Mouse (Mus musculus) heart, embryonic 14.5 days (tissue): Measurements from ENCODE around the gene Nos1. TPM values are rescaled to one million over a fixed set of nuclear protein-coding genes. Genes with fewer than 3 reads are reported as not detected.
"Not testable (repeated sequence)": the region's sequence is repeated elsewhere in the genome, so short reads cannot be mapped to it uniquely, and the experiment has no call there.

ENCODE experiments used
- ATAC-seq: fragments of 200-750 bp; cut with Nextera tagmentation; 2 replicates; pipeline ENCODE4 v1.8.0; 2017; ENCODE audit warnings: low read depth, moderate TSS enrichment; ENCODE audit not compliant: insufficient number of reproducible peaks, insufficient read depth, low FRiP score
- H3K27ac ChIP-seq, 2 experiments: fragments of 200-500 bp in 1 of 2; fragments of 300-500 bp in 1 of 2; sonication (generic) in 1 of 2; replicated peaks in 1 of 2; 2 replicates each; pipeline ENCODE4 v1.5.1; 2012 to 2014; ENCODE audit warnings: low read depth in 2 of 2, low read length in 2 of 2, control low read depth in 1 of 2, mild to moderate bottlenecking in 1 of 2, mixed read lengths in 1 of 2; ENCODE audit not compliant: control insufficient read depth in 1 of 2, insufficient read depth in 1 of 2
- H3K27me3 ChIP-seq: fragments of 300-500 bp; sonication (generic); 2 replicates; pipeline ENCODE4 v1.6.1; 2014; ENCODE audit warnings: mild to moderate bottlenecking, low read length, control low read depth; ENCODE audit not compliant: control insufficient read depth, insufficient read depth
- H3K36me3 ChIP-seq: fragments of 300-500 bp; sonication (generic); 2 replicates; pipeline ENCODE4 v1.6.1; 2014; ENCODE audit warnings: mild to moderate bottlenecking, control low read depth, low read length, mixed read lengths; ENCODE audit not compliant: control insufficient read depth, insufficient read depth
- H3K4me1 ChIP-seq, 2 experiments: fragments of 200-500 bp in 1 of 2; fragments of 300-500 bp in 1 of 2; sonication (generic) in 1 of 2; 2 replicates each; pipeline ENCODE4 v1.6.1; 2012 to 2014; ENCODE audit warnings: low read length in 2 of 2, control low read depth in 1 of 2, mixed read lengths in 1 of 2; ENCODE audit not compliant: control insufficient read depth in 2 of 2, insufficient read depth in 2 of 2
- H3K4me2 ChIP-seq: fragments of 300-500 bp; sonication (generic); 2 replicates; pipeline ENCODE4 v1.6.1; 2014; ENCODE audit warnings: mild to moderate bottlenecking, low read length
- H3K4me3 ChIP-seq, 2 experiments: fragments of 200-500 bp in 1 of 2; fragments of 300-500 bp in 1 of 2; sonication (generic) in 1 of 2; 2 replicates each; pipeline ENCODE4 v1.5.1; 2012 to 2014; ENCODE audit warnings: low read length in 2 of 2, mild to moderate bottlenecking in 2 of 2, control low read depth in 1 of 2, low read depth in 1 of 2, moderate library complexity in 1 of 2; ENCODE audit not compliant: control insufficient read depth in 1 of 2, insufficient read depth in 1 of 2
- H3K9ac ChIP-seq: fragments of 300-500 bp; sonication (generic); 2 replicates; pipeline ENCODE4 v1.6.1; 2014; ENCODE audit warnings: mild to moderate bottlenecking, low read length
- H3K9me3 ChIP-seq: fragments of 300-500 bp; sonication (generic); 2 replicates; pipeline ENCODE4 v1.6.1; 2016; ENCODE audit warnings: low read length, control low read depth; ENCODE audit not compliant: control insufficient read depth
- WGBS: fragments of 180-500 bp; shearing (Covaris S2); extraction: QIAGEN DNeasy Blood & Tissue Kit; methylation state at CpG from one replicate; pipeline ENCODE4 v1.1.7; 2014; 5-methylcytosine and 5-hydroxymethylcytosine counted together
- polyA plus RNA-seq: library from polyadenylated mRNA; unstranded; fragments of >200 nt; fragmentation: Nextera tagmentation; extraction: Ambion mirVana; gene quantifications from 2 replicates; pipeline ENCODE4 v1.2.1, GENCODE M21; 2014

Nos1 gene
- polyA plus RNA-seq, 1 experiment from 2014 or later: 0.04 TPM

DNA sequence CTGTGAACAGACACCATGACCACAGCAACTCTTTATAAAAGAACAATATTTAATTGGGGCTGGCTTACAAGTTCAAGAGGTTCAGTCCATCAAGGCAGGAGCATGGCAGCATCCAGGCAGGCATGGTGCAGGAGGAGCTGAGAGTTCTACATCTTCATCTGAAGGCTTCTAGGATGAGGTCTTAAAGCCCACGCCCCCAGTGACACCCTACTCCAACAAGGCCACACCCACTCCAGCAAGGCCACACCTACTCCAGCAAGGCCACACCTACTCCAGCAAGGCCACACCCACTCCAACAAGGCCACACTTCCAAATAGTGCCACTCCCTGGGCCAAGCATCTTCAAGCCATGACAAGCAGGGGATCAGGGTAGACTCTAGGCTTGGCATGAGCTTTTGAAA is 101.6 kb downstream of the Nos1 start:
- H3K9me3 ChIP-seq, H3K27me3 ChIP-seq, H3K4me3 ChIP-seq, H3K4me2 ChIP-seq, ATAC-seq, H3K36me3 ChIP-seq, H3K4me1 ChIP-seq, H3K27ac ChIP-seq, H3K9ac ChIP-seq: not testable (repeated sequence)
- 57% methylated on average over 1 of the region's 1 CpGs for WGBS

GRCm38 (mm10) chr5:117884991-117885390 is 104.2 kb downstream of the Nos1 start:
- Histone ChIP-seq H3K27ac (no peak overlapping the region), H3K36me3 (no peaks in the 10 kb centered on the region), H3K4me2 (no peak overlapping the region), H3K4me1 (no peaks in the 10 kb centered on the region), H3K27me3 (no peaks in the 10 kb centered on the region), H3K9me3 (no peaks in the 10 kb centered on the region), H3K4me3 (no peak overlapping the region), H3K9ac (no peak overlapping the region)
- 48% methylated on average over 2 of the region's 2 CpGs for WGBS
- ATAC-seq: no peak

DNA sequence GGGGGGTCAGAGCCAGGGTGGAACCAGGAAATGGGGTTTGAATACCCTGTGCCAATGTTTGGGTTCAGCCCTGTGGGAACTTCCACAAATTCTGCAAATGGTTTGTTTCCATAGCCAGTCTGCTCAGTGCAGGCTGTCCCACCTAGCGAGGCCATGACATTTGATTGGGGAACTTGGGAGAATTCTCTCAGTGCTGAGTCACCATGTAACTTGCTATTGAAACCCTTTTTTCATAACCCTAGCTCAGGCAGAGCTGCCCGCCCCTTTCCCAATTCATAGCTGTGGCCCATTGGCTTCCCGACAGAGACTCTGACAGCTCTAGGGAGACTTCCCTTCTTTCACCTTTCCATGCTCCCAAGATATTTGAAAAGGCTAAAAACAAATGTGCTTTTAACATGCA is 107.3 kb downstream of the Nos1 start:
- no peak for ATAC-seq
- Histone ChIP-seq H3K4me2 (no peak overlapping the region), H3K9me3 (no peaks in the 10 kb centered on the region), H3K4me3 (no peak overlapping the region), H3K4me1 (no peaks in the 10 kb centered on the region; a peak in 1 of 4 replicates), H3K27me3 (no peaks in the 10 kb centered on the region), H3K9ac (no peak overlapping the region), H3K36me3 (no peaks in the 10 kb centered on the region), H3K27ac (no peak overlapping the region)
- 63% methylated on average over 3 of the region's 3 CpGs for WGBS

- Histone ChIP-seq H3K9me3 (no peaks in the 10 kb centered on the region), H3K4me2 (no peak overlapping the region), H3K4me3 (no peak overlapping the region), H3K9ac (no peak overlapping the region), H3K27me3 (no peaks in the 10 kb centered on the region), H3K4me1 (no peaks in the 10 kb centered on the region; a peak in 1 of 4 replicates), H3K36me3 (no peaks in the 10 kb centered on the region), H3K27ac (no peak overlapping the region)
- WGBS: 54% methylated on average over 6 of the region's 6 CpGs
- no peak for ATAC-seq
Measured at GRCm38 (mm10) chr5:117888946-117889345, 108.1 kb downstream of the Nos1 start.

- no peaks in the 10 kb centered on the region; a peak in 1 of 4 replicates for H3K4me1 ChIP-seq
- H3K9me3 ChIP-seq: no peaks in the 10 kb centered on the region
- WGBS: 60% methylated on average over 8 of the region's 8 CpGs
Measured at GRCm38 (mm10) chr5:117889571-117889970, 108.7 kb downstream of the Nos1 start.

GRCm38 (mm10) chr5:117890871-117891270 is 110.0 kb downstream of the Nos1 start:
- Histone ChIP-seq H3K27me3 (no peaks in the 10 kb centered on the region), H3K27ac (no peak overlapping the region), H3K4me3 (no peak overlapping the region), H3K36me3 (no peaks in the 10 kb centered on the region), H3K9me3 (no peaks in the 10 kb centered on the region), H3K9ac (no peak overlapping the region), H3K4me2 (no peak overlapping the region), H3K4me1 (no peaks in the 10 kb centered on the region; a peak in 1 of 4 replicates)
- WGBS: 54% methylated on average over 8 of the region's 8 CpGs
- ATAC-seq: no peak

More at GRCm38 (mm10) chr5:117889571-117889970, 108.7 kb downstream of the Nos1 start:
- no peak for ATAC-seq
- Histone ChIP-seq H3K4me2 (no peak overlapping the region), H3K36me3 (no peaks in the 10 kb centered on the region), H3K27me3 (no peaks in the 10 kb centered on the region), H3K27ac (no peak overlapping the region), H3K4me3 (no peak overlapping the region), H3K9ac (no peak overlapping the region)

GRCm38 (mm10) chr5:117891545-117891944 is 110.7 kb downstream of the Nos1 start:
- no peak overlapping the region for H3K27ac ChIP-seq
- no peak overlapping the region for H3K4me3 ChIP-seq
- ATAC-seq: no peak
- no peaks in the 10 kb centered on the region for H3K9me3 ChIP-seq
- no peaks in the 10 kb centered on the region for H3K27me3 ChIP-seq
- no peak overlapping the region for H3K4me2 ChIP-seq
- no peaks in the 10 kb centered on the region; a peak in 1 of 4 replicates for H3K4me1 ChIP-seq
- 64% methylated on average over 5 of the region's 5 CpGs for WGBS
- no peak overlapping the region for H3K9ac ChIP-seq
- no peaks in the 10 kb centered on the region for H3K36me3 ChIP-seq

GRCm38 (mm10) chr5:117894050-117894449 is 113.2 kb downstream of the Nos1 start:
- Histone ChIP-seq H3K9me3 (no peaks in the 10 kb centered on the region), H3K27ac (no peak overlapping the region), H3K9ac (no peak overlapping the region), H3K27me3 (no peaks in the 10 kb centered on the region), H3K36me3 (no peaks in the 10 kb centered on the region), H3K4me1 (peaks cover 2 to 10% of the 10 kb centered on the region in 2 experiments; a peak in 2 of 4 replicates), H3K4me3 (no peak overlapping the region), H3K4me2 (no peak overlapping the region)
- WGBS: 60% methylated on average over 5 of the region's 5 CpGs
- no peak for ATAC-seq
